Mouse (Mus musculus): ENCODE measurements around the gene Tbx19. TPM values are rescaled to one million over a fixed set of nuclear protein-coding genes. Genes with fewer than 3 reads are reported as not detected.
A peak's percentile ranks its signal among the peaks of the same experiment; 100 is the strongest.

Tbx19 gene
- polyA plus RNA-seq, 1 experiment = not detected

DNA sequence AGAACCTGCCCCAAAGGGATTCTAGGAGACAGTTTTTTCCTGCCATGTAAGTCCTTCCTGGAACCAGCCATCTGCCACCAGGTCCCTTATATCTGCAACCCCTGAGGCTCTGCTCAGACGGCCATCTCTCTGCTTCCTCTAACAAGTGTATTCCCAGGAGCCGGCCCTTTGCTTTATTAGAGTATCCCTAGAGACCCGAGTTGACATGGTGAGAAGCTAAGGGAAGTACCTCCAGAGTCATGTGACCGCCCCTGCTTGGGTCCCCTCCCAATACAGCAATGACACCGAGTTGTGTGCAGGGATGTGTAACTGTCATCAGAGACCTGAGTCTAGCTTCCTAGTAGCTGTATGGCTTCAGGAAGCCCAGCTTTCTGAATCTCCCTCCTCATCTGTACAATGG, 27.3 kb downstream of the Tbx19 start:
- H3K27ac ChIP-seq (ENCODE audit: insufficient read depth, low read length) = no peak overlapping the region
- TF ChIP-seq CTCF (IDR thresholded peaks at IDR 0.05; ENCODE audit: low read depth, low read length) = no peak
- no peak for TF ChIP-seq EP300 (IDR thresholded peaks at IDR 0.05; ENCODE audit: insufficient read depth, low read depth, low read length)
- no peak for TF ChIP-seq POLR2A (IDR thresholded peaks at IDR 0.05; ENCODE audit: insufficient read depth, low read length)
- no peak overlapping the region for H3K4me3 ChIP-seq (ENCODE audit: low read depth, low read length)
- H3K9ac ChIP-seq (ENCODE audit: low read depth, poor library complexity, severe bottlenecking) = no peak overlapping the region
- no peaks in the 10 kb centered on the region for H3K27me3 ChIP-seq (ENCODE audit: control insufficient read depth, insufficient read depth, low read length, poor library complexity, severe bottlenecking)
- no peaks in the 10 kb centered on the region for H3K9me3 ChIP-seq (replicated peaks; ENCODE audit: control insufficient read depth, insufficient read depth, low read length, poor library complexity, severe bottlenecking)
- no peaks in the 10 kb centered on the region for H3K4me1 ChIP-seq (ENCODE audit: control insufficient read depth, insufficient read depth, low read length)
- no peaks in the 10 kb centered on the region for H3K36me3 ChIP-seq (ENCODE audit: control insufficient read depth, insufficient read depth, low read length, poor library complexity, severe bottlenecking)

DNA sequence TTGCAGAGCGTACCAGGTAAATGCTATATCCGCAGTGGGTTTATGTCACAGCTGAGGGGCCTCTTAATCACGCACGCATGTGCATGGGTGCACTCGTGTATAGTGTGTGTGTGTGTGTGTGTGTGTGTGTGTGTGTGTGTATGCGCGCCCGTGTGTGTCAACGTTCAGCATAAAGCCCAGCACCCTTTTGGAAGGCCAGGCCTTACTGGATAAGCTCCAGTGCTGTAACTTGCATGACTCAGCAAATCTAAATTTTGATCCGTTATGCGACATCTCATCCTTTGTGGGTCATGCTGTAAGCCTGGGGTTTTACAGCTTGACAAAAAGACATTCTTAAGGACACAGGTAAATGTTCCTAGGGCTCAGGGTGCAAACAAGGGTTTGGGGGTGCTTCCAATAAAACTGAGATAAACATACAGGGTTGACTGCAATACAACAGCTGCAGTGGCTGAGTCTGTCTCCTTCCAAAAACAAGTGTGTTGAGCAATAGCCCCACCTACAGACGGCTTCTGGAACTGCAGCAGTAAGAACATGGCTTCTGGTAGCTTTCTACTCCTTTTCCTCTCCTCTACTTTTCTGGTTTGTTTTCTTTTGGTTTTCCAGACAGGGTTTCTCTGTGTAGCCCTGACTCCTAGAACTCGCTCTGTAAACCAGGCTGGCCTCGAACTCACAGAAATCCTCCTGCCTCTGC, 28.2 kb downstream of the Tbx19 start:
- Histone ChIP-seq H3K36me3 (ENCODE audit: control insufficient read depth, insufficient read depth, low read length, poor library complexity, severe bottlenecking) (no peaks in the 10 kb centered on the region), H3K27ac (ENCODE audit: insufficient read depth, low read length) (peak overlapping the region; percentile 34; the same call in 1 of the 2 replicates), H3K27me3 (ENCODE audit: control insufficient read depth, insufficient read depth, low read length, poor library complexity, severe bottlenecking) (no peaks in the 10 kb centered on the region), H3K4me1 (ENCODE audit: control insufficient read depth, insufficient read depth, low read length) (no peaks in the 10 kb centered on the region), H3K9ac (ENCODE audit: low read depth, poor library complexity, severe bottlenecking) (no peak overlapping the region), H3K9me3 (replicated peaks; ENCODE audit: control insufficient read depth, insufficient read depth, low read length, poor library complexity, severe bottlenecking) (no peaks in the 10 kb centered on the region), H3K4me3 (ENCODE audit: low read depth, low read length) (no peak overlapping the region)
- TF ChIP-seq EP300 (IDR thresholded peaks at IDR 0.05; ENCODE audit: insufficient read depth, low read depth, low read length) (no peak), POLR2A (IDR thresholded peaks at IDR 0.05; ENCODE audit: insufficient read depth, low read length) (no peak), CTCF (IDR thresholded peaks at IDR 0.05; ENCODE audit: low read depth, low read length) (peak; percentile 40)

DNA sequence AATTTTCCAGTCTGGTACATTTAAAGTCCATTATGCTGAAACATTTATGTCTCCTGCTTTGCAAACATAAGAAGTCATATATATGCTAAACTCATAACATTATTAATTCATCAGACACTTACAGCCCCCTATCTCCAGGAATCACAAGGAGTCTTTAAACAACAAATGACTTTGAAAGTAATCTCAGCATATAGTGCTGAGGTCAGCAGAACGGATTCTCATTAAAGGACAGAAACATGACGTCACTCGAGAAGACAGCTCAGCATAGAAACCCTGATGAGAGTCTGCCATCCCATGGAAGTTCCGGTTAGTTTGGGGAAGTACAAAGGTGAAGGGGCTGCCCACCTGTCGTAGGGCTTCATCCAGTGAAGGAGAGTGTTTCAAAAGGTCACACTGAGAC, 31.0 kb downstream of the Tbx19 start:
- Histone ChIP-seq H3K4me1 (ENCODE audit: control insufficient read depth, insufficient read depth, low read length) (no peaks in the 10 kb centered on the region), H3K27ac (ENCODE audit: insufficient read depth, low read length) (no peak overlapping the region), H3K9ac (ENCODE audit: low read depth, poor library complexity, severe bottlenecking) (no peak overlapping the region), H3K9me3 (replicated peaks; ENCODE audit: control insufficient read depth, insufficient read depth, low read length, poor library complexity, severe bottlenecking) (peaks cover 2% of the 10 kb centered on the region), H3K4me3 (ENCODE audit: low read depth, low read length) (no peak overlapping the region), H3K27me3 (ENCODE audit: control insufficient read depth, insufficient read depth, low read length, poor library complexity, severe bottlenecking) (no peaks in the 10 kb centered on the region), H3K36me3 (ENCODE audit: control insufficient read depth, insufficient read depth, low read length, poor library complexity, severe bottlenecking) (no peaks in the 10 kb centered on the region)
- no peak for TF ChIP-seq POLR2A (IDR thresholded peaks at IDR 0.05; ENCODE audit: insufficient read depth, low read length)
- TF ChIP-seq CTCF (IDR thresholded peaks at IDR 0.05; ENCODE audit: low read depth, low read length) = no peak
- TF ChIP-seq EP300 (IDR thresholded peaks at IDR 0.05; ENCODE audit: insufficient read depth, low read depth, low read length) = no peak

DNA sequence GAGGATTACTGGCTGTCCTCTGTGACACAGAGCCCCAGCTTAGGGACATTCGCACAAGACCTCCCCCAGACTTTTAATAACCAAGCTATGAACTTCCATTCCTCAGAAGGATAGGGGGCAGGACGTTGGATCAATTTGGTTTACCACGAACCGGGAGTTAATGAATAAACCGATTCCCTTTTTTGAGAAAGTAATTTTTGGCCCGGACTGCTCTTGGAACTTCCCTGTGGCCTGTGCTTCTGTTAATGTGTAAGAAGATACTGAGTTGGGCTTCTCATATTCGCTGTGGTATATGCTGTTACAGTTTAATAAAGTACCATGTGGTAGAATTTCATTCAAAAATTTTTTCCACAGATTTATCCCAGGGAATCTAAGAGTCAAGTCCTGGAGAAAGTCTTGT, 39.5 kb downstream of the Tbx19 start:
- Histone ChIP-seq H3K9me3 (replicated peaks; ENCODE audit: control insufficient read depth, insufficient read depth, low read length, poor library complexity, severe bottlenecking) (peaks cover under 1% of the 10 kb centered on the region; the same call in 1 of the 2 replicates), H3K27ac (ENCODE audit: insufficient read depth, low read length) (no peak overlapping the region)
- TF ChIP-seq POLR2A (IDR thresholded peaks at IDR 0.05; ENCODE audit: insufficient read depth, low read length) (no peak), EP300 (IDR thresholded peaks at IDR 0.05; ENCODE audit: insufficient read depth, low read depth, low read length) (no peak), CTCF (IDR thresholded peaks at IDR 0.05; ENCODE audit: low read depth, low read length) (no peak)

DNA sequence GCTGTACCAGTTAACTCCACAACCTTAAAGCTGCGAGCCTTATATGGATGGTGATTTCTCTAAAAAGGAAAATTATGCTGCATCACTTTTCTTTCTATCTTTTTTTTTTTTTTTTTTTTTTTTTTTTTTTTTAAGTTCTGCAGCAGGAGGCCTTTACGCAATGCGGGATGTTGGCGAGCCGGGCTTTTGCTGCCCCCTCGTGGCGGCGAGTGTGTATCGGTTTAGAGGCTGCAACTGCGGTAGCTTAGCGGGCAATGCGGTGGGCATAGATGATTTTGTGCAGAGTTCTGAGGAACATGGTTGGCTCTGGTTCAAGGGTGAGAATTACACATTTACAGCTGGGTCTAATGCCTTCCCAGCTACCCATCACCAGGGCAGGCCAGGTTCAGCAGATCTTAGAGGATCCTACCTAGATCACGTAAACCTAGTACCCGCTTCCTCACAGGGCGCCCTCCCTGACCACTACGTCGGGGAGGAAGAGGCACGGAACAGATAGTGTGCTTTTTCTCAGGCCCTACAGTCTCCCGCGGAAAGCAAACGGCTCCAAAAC, 40.1 kb downstream of the Tbx19 start:
- no peaks in the 10 kb centered on the region for H3K27me3 ChIP-seq (ENCODE audit: control insufficient read depth, insufficient read depth, low read length, poor library complexity, severe bottlenecking)
- TF ChIP-seq CTCF (IDR thresholded peaks at IDR 0.05; ENCODE audit: low read depth, low read length) (peak; percentile 70), EP300 (IDR thresholded peaks at IDR 0.05; ENCODE audit: insufficient read depth, low read depth, low read length) (no peak)
- H3K4me1 ChIP-seq (ENCODE audit: control insufficient read depth, insufficient read depth, low read length) = no peaks in the 10 kb centered on the region
- H3K4me3 ChIP-seq (ENCODE audit: low read depth, low read length) = no peak overlapping the region
- no peak overlapping the region for H3K9ac ChIP-seq (ENCODE audit: low read depth, poor library complexity, severe bottlenecking)
- H3K27ac ChIP-seq (ENCODE audit: insufficient read depth, low read length) = no peak overlapping the region
- H3K9me3 ChIP-seq (replicated peaks; ENCODE audit: control insufficient read depth, insufficient read depth, low read length, poor library complexity, severe bottlenecking) = no peaks in the 10 kb centered on the region
- no peaks in the 10 kb centered on the region for H3K36me3 ChIP-seq (ENCODE audit: control insufficient read depth, insufficient read depth, low read length, poor library complexity, severe bottlenecking)

More for the DNA sequence above, 39.5 kb downstream of the Tbx19 start:
- Histone ChIP-seq H3K27me3 (ENCODE audit: control insufficient read depth, insufficient read depth, low read length, poor library complexity, severe bottlenecking) (no peaks in the 10 kb centered on the region), H3K4me1 (ENCODE audit: control insufficient read depth, insufficient read depth, low read length) (no peaks in the 10 kb centered on the region), H3K9ac (ENCODE audit: low read depth, poor library complexity, severe bottlenecking) (no peak overlapping the region), H3K36me3 (ENCODE audit: control insufficient read depth, insufficient read depth, low read length, poor library complexity, severe bottlenecking) (no peaks in the 10 kb centered on the region), H3K4me3 (ENCODE audit: low read depth, low read length) (no peak overlapping the region)

DNA sequence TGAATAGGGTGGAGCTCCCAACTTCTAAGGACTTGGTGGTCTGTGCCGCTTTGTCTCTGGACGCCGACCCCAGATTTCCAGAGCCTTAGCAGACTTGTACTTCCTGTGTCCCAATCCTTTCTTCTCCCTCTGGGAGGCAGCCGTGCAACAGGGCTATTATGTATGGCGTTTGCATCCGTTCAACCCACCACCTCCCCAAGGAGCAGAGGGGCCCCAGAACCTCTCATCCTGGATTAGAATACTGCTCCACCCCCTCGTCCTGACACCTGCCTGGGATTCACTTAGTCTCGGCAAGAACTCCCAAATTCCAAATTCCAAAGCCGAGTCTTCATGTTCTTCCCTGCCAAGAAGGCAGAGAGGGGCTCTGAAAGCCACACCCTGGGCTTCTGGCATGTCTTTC, 40.8 kb downstream of the Tbx19 start:
- Histone ChIP-seq H3K27ac (ENCODE audit: insufficient read depth, low read length) (no peak overlapping the region), H3K36me3 (ENCODE audit: control insufficient read depth, insufficient read depth, low read length, poor library complexity, severe bottlenecking) (no peaks in the 10 kb centered on the region), H3K9me3 (replicated peaks; ENCODE audit: control insufficient read depth, insufficient read depth, low read length, poor library complexity, severe bottlenecking) (no peaks in the 10 kb centered on the region), H3K4me1 (ENCODE audit: control insufficient read depth, insufficient read depth, low read length) (no peaks in the 10 kb centered on the region), H3K27me3 (ENCODE audit: control insufficient read depth, insufficient read depth, low read length, poor library complexity, severe bottlenecking) (no peaks in the 10 kb centered on the region), H3K4me3 (ENCODE audit: low read depth, low read length) (no peak overlapping the region), H3K9ac (ENCODE audit: low read depth, poor library complexity, severe bottlenecking) (no peak overlapping the region)
- no peak for TF ChIP-seq EP300 (IDR thresholded peaks at IDR 0.05; ENCODE audit: insufficient read depth, low read depth, low read length)
- TF ChIP-seq CTCF (IDR thresholded peaks at IDR 0.05; ENCODE audit: low read depth, low read length) = no peak
- no peak for TF ChIP-seq POLR2A (IDR thresholded peaks at IDR 0.05; ENCODE audit: insufficient read depth, low read length)
